Mouse (Mus musculus) neural tube, embryonic 14.5 days (tissue): ENCODE results near the gene Mmd2. TPM values are rescaled to one million over a fixed set of nuclear protein-coding genes. Genes with fewer than 3 reads are reported as not detected.
A peak's percentile ranks its signal among the peaks of the same experiment; 100 is the strongest.

Experiments
- ATAC-seq: fragments of 200-750 bp; cut with Nextera tagmentation; 2 replicates; pipeline ENCODE4 v1.8.0; 2017; ENCODE audit warnings: low read depth, mild to moderate bottlenecking, moderate TSS enrichment, moderate library complexity
- H3K27ac ChIP-seq: fragments of 300-500 bp; sonication (generic); 2 replicates; pipeline ENCODE4 v1.5.1; 2014; ENCODE audit warnings: low read depth, mild to moderate bottlenecking, control low read depth, low read length, moderate library complexity, mixed read lengths
- H3K27me3 ChIP-seq: fragments of 300-500 bp; sonication (generic); 2 replicates; pipeline ENCODE4 v1.6.1; 2014; ENCODE audit warnings: low read length; ENCODE audit not compliant: control insufficient read depth, insufficient read depth
- H3K36me3 ChIP-seq: fragments of 300-500 bp; sonication (generic); 2 replicates; pipeline ENCODE4 v1.6.1; 2014; ENCODE audit warnings: low read length, mixed read lengths; ENCODE audit not compliant: control insufficient read depth, insufficient read depth
- H3K4me1 ChIP-seq: fragments of 300-500 bp; sonication (generic); 2 replicates; pipeline ENCODE4 v1.6.1; 2014; ENCODE audit warnings: low read length; ENCODE audit not compliant: control insufficient read depth, insufficient read depth
- H3K4me2 ChIP-seq: fragments of 300-500 bp; sonication (generic); 2 replicates; pipeline ENCODE4 v1.6.1; 2014; ENCODE audit warnings: mild to moderate bottlenecking, low read depth, low read length, control low read depth
- H3K4me3 ChIP-seq: fragments of 300-500 bp; sonication (generic); 2 replicates; pipeline ENCODE4 v1.5.1; 2014; ENCODE audit warnings: low read depth, low read length, control low read depth, mixed read lengths
- H3K9ac ChIP-seq: fragments of 300-500 bp; sonication (generic); replicated peaks from 2 replicates; pipeline ENCODE4 v1.6.1; 2014; ENCODE audit warnings: low read depth, mild to moderate bottlenecking, control low read depth, low read length, mixed read lengths
- H3K9me3 ChIP-seq: fragments of 300-500 bp; sonication (generic); 2 replicates; pipeline ENCODE4 v1.6.1; 2016; ENCODE audit warnings: low read length; ENCODE audit not compliant: control insufficient read depth
- WGBS: fragments of 180-500 bp; shearing (Covaris S2); extraction: QIAGEN DNeasy Blood & Tissue Kit; methylation state at CpG from one replicate; pipeline ENCODE4 v1.1.7; 2014; 5-methylcytosine and 5-hydroxymethylcytosine counted together
- polyA plus RNA-seq: library from polyadenylated mRNA; unstranded; fragments of >200 nt; fragmentation: Nextera tagmentation; extraction: Ambion mirVana; gene quantifications from 2 replicates; pipeline ENCODE4 v1.2.1, GENCODE M21; 2014

Mmd2 gene
- polyA plus RNA-seq, 1 experiment from 2014 or later, result 59.7 TPM

GRCm38 (mm10) chr5:142616326-142616725 is 7.7 kb upstream of the Mmd2 start:
- Histone ChIP-seq H3K9me3 (no peaks in the 10 kb centered on the region), H3K4me1 (no peaks in the 10 kb centered on the region), H3K4me3 (no peak overlapping the region), H3K9ac (no peak overlapping the region), H3K27ac (no peak overlapping the region), H3K27me3 (no peaks in the 10 kb centered on the region), H3K4me2 (no peak overlapping the region), H3K36me3 (no peaks in the 10 kb centered on the region)
- WGBS, result 56% methylated on average over 6 of the region's 6 CpGs
- no peak for ATAC-seq

- no peak overlapping the region for H3K9ac ChIP-seq
- H3K4me1 ChIP-seq, result no peaks in the 10 kb centered on the region
- no peak overlapping the region for H3K27ac ChIP-seq
- no peaks in the 10 kb centered on the region for H3K36me3 ChIP-seq
- no peaks in the 10 kb centered on the region for H3K9me3 ChIP-seq
- no peaks in the 10 kb centered on the region for H3K27me3 ChIP-seq
- H3K4me2 ChIP-seq, result no peak overlapping the region
- no peak for ATAC-seq
- H3K4me3 ChIP-seq, result no peak overlapping the region
- 94% methylated on average over 4 of the region's 4 CpGs for WGBS
Measured at GRCm38 (mm10) chr5:142615638-142616037, 7.0 kb upstream of the Mmd2 start.

- Histone ChIP-seq H3K27me3 (no peaks in the 10 kb centered on the region), H3K9me3 (no peaks in the 10 kb centered on the region), H3K4me3 (no peak overlapping the region), H3K36me3 (no peaks in the 10 kb centered on the region), H3K4me1 (no peaks in the 10 kb centered on the region), H3K9ac (no peak overlapping the region), H3K4me2 (no peak overlapping the region), H3K27ac (no peak overlapping the region)
- no peak for ATAC-seq
- 79% methylated on average over 3 of the region's 3 CpGs for WGBS
Measured at GRCm38 (mm10) chr5:142614513-142614912, 5.9 kb upstream of the Mmd2 start.

GRCm38 (mm10) chr5:142610362-142610761 is 1.8 kb upstream of the Mmd2 start:
- Histone ChIP-seq H3K4me2 (no peak overlapping the region), H3K36me3 (no peaks in the 10 kb centered on the region), H3K9ac (no peak overlapping the region), H3K27ac (no peak overlapping the region), H3K4me3 (no peak overlapping the region), H3K4me1 (no peaks in the 10 kb centered on the region), H3K9me3 (no peaks in the 10 kb centered on the region), H3K27me3 (no peaks in the 10 kb centered on the region)
- ATAC-seq, result no peak
- 93% methylated on average over 4 of the region's 4 CpGs for whole genome bisulfite sequencing

GRCm38 (mm10) chr5:142608989-142609325 is 357 bp upstream of the Mmd2 start:
- H3K27ac ChIP-seq, result no peak overlapping the region
- H3K4me2 ChIP-seq, result peak overlapping the region; percentile 69
- H3K9me3 ChIP-seq, result no peaks in the 10 kb centered on the region
- 4% methylated on average over 4 of the region's 4 CpGs for WGBS
- ATAC-seq, result no peak
- H3K27me3 ChIP-seq, result no peaks in the 10 kb centered on the region
- peak overlapping the region; percentile 58; the same call in 1 of the 2 replicates for H3K9ac ChIP-seq
- no peaks in the 10 kb centered on the region for H3K36me3 ChIP-seq
- no peaks in the 10 kb centered on the region for H3K4me1 ChIP-seq
- H3K4me3 ChIP-seq, result peak overlapping the region; percentile 42

GRCm38 (mm10) chr5:142605288-142605687 is 3.3 kb downstream of the Mmd2 start:
- WGBS, result 85% methylated on average over 12 of the region's 12 CpGs
- H3K4me2 ChIP-seq, result no peak overlapping the region
- no peak overlapping the region for H3K27ac ChIP-seq
- H3K9ac ChIP-seq, result no peak overlapping the region
- no peak overlapping the region for H3K4me3 ChIP-seq
- no peaks in the 10 kb centered on the region for H3K27me3 ChIP-seq
- no peaks in the 10 kb centered on the region for H3K4me1 ChIP-seq
- H3K9me3 ChIP-seq, result no peaks in the 10 kb centered on the region
- ATAC-seq, result no peak
- no peaks in the 10 kb centered on the region for H3K36me3 ChIP-seq

GRCm38 (mm10) chr5:142604379-142604778 is 4.2 kb downstream of the Mmd2 start:
- WGBS, result 71% methylated on average over 7 of the region's 7 CpGs
- no peak overlapping the region for H3K9ac ChIP-seq
- no peaks in the 10 kb centered on the region for H3K36me3 ChIP-seq
- no peaks in the 10 kb centered on the region for H3K27me3 ChIP-seq
- no peak overlapping the region for H3K27ac ChIP-seq
- H3K9me3 ChIP-seq, result no peaks in the 10 kb centered on the region
- ATAC-seq, result no peak
- no peak overlapping the region for H3K4me3 ChIP-seq
- H3K4me2 ChIP-seq, result no peak overlapping the region
- H3K4me1 ChIP-seq, result no peaks in the 10 kb centered on the region

GRCm38 (mm10) chr5:142597648-142598390 is 10.8 kb downstream of the Mmd2 start:
- 73% methylated on average over 6 of the region's 6 CpGs for WGBS
- Histone ChIP-seq H3K9me3 (no peaks in the 10 kb centered on the region), H3K27ac (no peak overlapping the region), H3K36me3 (no peaks in the 10 kb centered on the region), H3K4me1 (no peaks in the 10 kb centered on the region), H3K4me2 (no peak overlapping the region), H3K9ac (no peak overlapping the region), H3K4me3 (no peak overlapping the region), H3K27me3 (no peaks in the 10 kb centered on the region)
- ATAC-seq, result no peak

- no peak overlapping the region for H3K4me3 ChIP-seq
- no peaks in the 10 kb centered on the region for H3K4me1 ChIP-seq
- H3K4me2 ChIP-seq, result no peak overlapping the region
- no peak overlapping the region for H3K9ac ChIP-seq
- ATAC-seq, result no peak
- WGBS, result 78% methylated on average over 6 of the region's 6 CpGs
- H3K36me3 ChIP-seq, result no peaks in the 10 kb centered on the region
- H3K27ac ChIP-seq, result no peak overlapping the region
- H3K27me3 ChIP-seq, result no peaks in the 10 kb centered on the region
- no peaks in the 10 kb centered on the region for H3K9me3 ChIP-seq
Measured at GRCm38 (mm10) chr5:142596723-142597122, 11.9 kb downstream of the Mmd2 start.
